Mouse (Mus musculus) layer of hippocampus, postnatal 10 days (tissue): ENCODE data around the gene Sun5. TPM values are rescaled to one million over a fixed set of nuclear protein-coding genes. Genes with fewer than 3 reads are reported as not detected.

ENCODE experiments used
- DNase-seq, 2 experiments: peaks; one replicate each; pipeline ENCODE4 v3.0.0; 2021; ENCODE audit warnings: low spot score in 2 of 2
- total RNA-seq, 2 experiments: library from RNA; stranded (reverse); gene quantifications; 2 replicates each; pipeline ENCODE4 v1.2.3; 2021

Gene Sun5
- total RNA-seq, 2 experiments from 2014 or later: not detected

GRCm38 (mm10) chr2:153822005-153822543 is 48.8 kb downstream of the Sun5 start:
- DNase-seq: no peak

- DNase-seq: no peak
Measured at GRCm38 (mm10) chr2:153809921-153810320, 61.0 kb downstream of the Sun5 start.

- DNase-seq: no peak
Measured at GRCm38 (mm10) chr2:153808841-153809240, 62.0 kb downstream of the Sun5 start.

GRCm38 (mm10) chr2:153808146-153808545 is 62.7 kb downstream of the Sun5 start:
- no peak for DNase-seq

- peak; percentile 76 to 79 for DNase-seq
Measured at GRCm38 (mm10) chr2:153807464-153807863, 63.4 kb downstream of the Sun5 start.

Other genes with a start within 250 kb of the Sun5 start
- 10 to 100 TPM; 31.2 to 34.2 TPM for gene Commd7, start 238.3 kb downstream of the Sun5 start, total RNA-seq
- 1 to 10 TPM; 2.3 to 3.0 TPM for gene Dnmt3b, start 221.6 kb downstream of the Sun5 start, total RNA-seq
- gene Dnmt3c, start 174.4 kb downstream of the Sun5 start, total RNA-seq: under 1 TPM in 1 of 2 experiments, not detected in 1; 0.16 TPM
- gene Mapre1, start 129.8 kb downstream of the Sun5 start, total RNA-seq: 100 to 1,000 TPM; 141 to 192 TPM
- under 1 TPM; 0.47 to 0.69 TPM for gene Efcab8, start 91.2 kb downstream of the Sun5 start, total RNA-seq
- gene Bpifb2, start 4.0 kb upstream of the Sun5 start, total RNA-seq: not detected
- gene Bpifb6, start 29.3 kb upstream of the Sun5 start, total RNA-seq: not detected
- gene Bpifb3, start 47.1 kb upstream of the Sun5 start, total RNA-seq: not detected
- not detected for gene Bpifb4, start 67.1 kb upstream of the Sun5 start, total RNA-seq
- not detected for gene Bpifa6, start 103.9 kb upstream of the Sun5 start, total RNA-seq
- gene Bpifa2, start 137.2 kb upstream of the Sun5 start, total RNA-seq: not detected